Comparison of ENCODE assay signal across 10 mouse cellular contexts in the genomic region with DNA sequence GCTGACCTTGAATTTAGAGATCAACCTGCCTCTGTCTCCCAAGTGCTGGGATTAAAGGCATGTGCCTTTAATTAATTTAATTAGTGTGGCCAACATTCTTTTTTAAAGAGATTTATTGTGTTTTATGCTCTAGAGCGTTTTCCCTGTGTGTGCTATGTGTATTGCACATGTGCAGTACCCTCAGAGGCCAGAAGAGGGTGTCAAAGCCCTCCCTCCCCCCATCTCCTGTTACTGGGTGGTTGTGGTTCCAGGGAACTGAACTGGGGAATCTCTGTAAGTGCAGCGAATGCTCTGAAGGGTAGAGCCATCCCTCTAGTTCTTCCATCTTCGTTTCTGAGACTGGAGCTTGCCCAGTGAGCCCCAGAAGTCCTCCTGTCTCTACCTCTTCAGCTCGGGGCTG. TPM values are rescaled to one million over a fixed set of nuclear protein-coding genes. Genes with fewer than 3 reads are reported as not detected.
DNase-seq lines count a peak whose midpoint lies in the region; ATAC-seq and TF ChIP-seq lines count a peak whose summit lies in the region.
"Had no signal": no experiment of that assay in that cellular context is flagged by ENCODE, and none has a peak within 500 bp of the region (broad histone marks: within the 10 kb centered on the region; RNA-seq: fewer than 3 reads in every experiment).

No protein-coding gene starts in this region.

- H3K27me3 ChIP-seq in liver, adult 2 months (ENCODE audit: control insufficient read depth, insufficient read depth, low read length): no peaks in the 10 kb centered on the region
- H3K27me3 ChIP-seq in liver, embryonic 11.5 days (replicated peaks; ENCODE audit: control insufficient read depth, insufficient read depth, low read length): no peaks in the 10 kb centered on the region
- H3K27me3 ChIP-seq in lung, embryonic 14.5 days (ENCODE audit: insufficient read depth, low read length): no peaks in the 10 kb centered on the region

- no peaks in the 10 kb centered on the region for H3K36me3 ChIP-seq in liver, adult 2 months (ENCODE audit: control insufficient read depth, insufficient read depth, low read length)
- H3K36me3 ChIP-seq in liver, embryonic 11.5 days (ENCODE audit: control insufficient read depth, insufficient read depth, low read length): no peaks in the 10 kb centered on the region
- no peaks in the 10 kb centered on the region for H3K36me3 ChIP-seq in lung, embryonic 14.5 days (ENCODE audit: insufficient read depth)

- H3K4me1 ChIP-seq in liver, adult 2 months (ENCODE audit: control insufficient read depth, insufficient read depth, low read length): no peaks in the 10 kb centered on the region
- no peaks in the 10 kb centered on the region for H3K4me1 ChIP-seq in liver, embryonic 11.5 days (replicated peaks; ENCODE audit: control insufficient read depth, insufficient read depth, low read length)
- H3K4me1 ChIP-seq in lung, embryonic 14.5 days (ENCODE audit: insufficient read depth): no peaks in the 10 kb centered on the region

- H3K9ac ChIP-seq in liver, adult 2 months (ENCODE audit: low read depth, low read length): no peak overlapping the region
- no peak overlapping the region for H3K9ac ChIP-seq in liver, embryonic 11.5 days (ENCODE audit: low read depth, low read length)
- H3K9ac ChIP-seq in lung, embryonic 14.5 days: no peak overlapping the region

- TF ChIP-seq CTCF in liver, adult 2 months (IDR thresholded peaks at IDR 0.05; ENCODE audit: low read depth, low read length): peak; percentile 71
- TF ChIP-seq CTCF in lung, embryonic 14.5 days (IDR thresholded peaks at IDR 0.05; ENCODE audit: low read depth): peak; percentile 73

- WGBS in liver, adult 2 months: 60% methylated on average over 4 of the region's 4 CpGs
- WGBS in liver, embryonic 11.5 days: 37% methylated on average over 4 of the region's 4 CpGs
- 38% methylated on average over 4 of the region's 4 CpGs for WGBS in lung, embryonic 14.5 days

- H3K4me2 ChIP-seq in liver, embryonic 11.5 days: no peak overlapping the region
- no peak overlapping the region for H3K4me2 ChIP-seq in lung, embryonic 14.5 days

- H3K9me3 ChIP-seq in liver, embryonic 11.5 days (ENCODE audit: control insufficient read depth, low read length): no peaks in the 10 kb centered on the region
- no peaks in the 10 kb centered on the region for H3K9me3 ChIP-seq in lung, embryonic 14.5 days (ENCODE audit: low read depth, low read length)

- H3K4me3 ChIP-seq in liver, adult 2 months (ENCODE audit: insufficient read depth, low read depth, low read length): no peak overlapping the region
- H3K4me3 ChIP-seq in liver, embryonic 11.5 days (ENCODE audit: low read depth, low read length): no peak overlapping the region
- no peak overlapping the region for H3K4me3 ChIP-seq in lung, embryonic 14.5 days (ENCODE audit: low read depth, low read length)

- no peaks in the 10 kb centered on the region for H3K79me2 ChIP-seq in liver, adult 2 months (ENCODE audit: control insufficient read depth, insufficient read depth, low read length)

- peak; percentile 71 to 77 for DNase-seq in cerebellum, postnatal 10 days
- no peak for DNase-seq in cerebellum, adult 18-20 months
- peak; percentile 24 for DNase-seq in liver, adult 2 months (ENCODE audit: extremely low read depth, low read depth, low spot score)
- no peak for DNase-seq in liver, embryonic 11.5 days (ENCODE audit: low spot score)
- DNase-seq in adrenal gland, postnatal 36 days: peak; percentile 13 to 30
- peak; percentile 62 for DNase-seq in lung, embryonic 14.5 days
- DNase-seq in adipocyte (ENCODE audit: low spot score): no peak
- DNase-seq in ovary, adult 18-20 months (ENCODE audit: low spot score): no peak

- H3K27ac ChIP-seq in liver, adult 2 months (replicated peaks; ENCODE audit: insufficient read depth, low read depth, low read length): no peak overlapping the region
- H3K27ac ChIP-seq in liver, embryonic 11.5 days (ENCODE audit: low read depth, low read length): no peak overlapping the region
- no peak overlapping the region for H3K27ac ChIP-seq in lung, embryonic 14.5 days (ENCODE audit: low read depth)

- no peak for ATAC-seq in liver, embryonic 11.5 days (replicated peaks; ENCODE audit: low FRiP score)
- ATAC-seq in lung, embryonic 14.5 days (ENCODE audit: insufficient read depth): no peak

- no peak for TF ChIP-seq POLR2A in liver, adult 2 months (IDR thresholded peaks at IDR 0.05; ENCODE audit: extremely low read depth, insufficient read depth, low read length)

RNA-seq across cellular contexts. Expression of a gene that starts 2.1 kb away (rescaled TPM):
- total RNA-seq in liver, adult 2 months (2014; rRNA removed): under 0.01 and 0.07 TPM in 2 replicates
- polyA plus RNA-seq in liver, adult 2 months (2012; rRNA removed): 0.02 TPM in 1 of 2 replicates, not detected in the other
- not detected in 2 replicates for polyA plus RNA-seq in liver, embryonic 11.5 days (2014; fragmentation: Nextera tagmentation; extraction: Ambion mirVana)
- not detected for total RNA-seq in adrenal gland, postnatal 36 days (2021)
- polyA plus RNA-seq in lung, embryonic 14.5 days (2014; fragmentation: Nextera tagmentation; extraction: Ambion mirVana): 10.9 and 11.4 TPM in 2 replicates
- total RNA-seq: hematopoietic stem cell, adult 5-6 weeks had no signal
- polyA plus RNA-seq: neural tube, embryonic 14.5 days had no signal

Comparison
In these comparisons a context has a peak if more than half of its experiments do, and no peak if none do; other contexts are left out.
1. DNase-seq: peak in cerebellum, postnatal 10 days (2 of 2), liver, adult 2 months (single experiment), adrenal gland, postnatal 36 days (2 of 2) and lung, embryonic 14.5 days (single experiment); none in cerebellum, adult 18-20 months (0 of 2), liver, embryonic 11.5 days (single experiment), adipocyte (single experiment) and ovary, adult 18-20 months (single experiment).
2. RNA of a gene that starts 2.1 kb away (polyA plus RNA-seq): 10.9 to 11.4 TPM in lung, embryonic 14.5 days; 0.02 TPM in liver, adult 2 months and not detected in liver, embryonic 11.5 days; every median in the first group is over 10 times any median in the second.